Mouse (Mus musculus) liver, postnatal 0 days (tissue): ENCODE measurements around the gene Gja6.
A peak's percentile ranks its signal among the peaks of the same experiment; 100 is the strongest.

Experiments
- CTCF ChIP-seq: sonication (generic); IDR thresholded peaks from 2 replicates; pipeline ENCODE4 v1.5.1; 2016; ENCODE audit warnings: antibody characterized with exemption, low read depth
- EP300 ChIP-seq: IDR thresholded peaks from 2 replicates; pipeline ENCODE4 v1.6.1; 2016; ENCODE audit warnings: antibody characterized with exemption, low read depth, mild to moderate bottlenecking

DNA sequence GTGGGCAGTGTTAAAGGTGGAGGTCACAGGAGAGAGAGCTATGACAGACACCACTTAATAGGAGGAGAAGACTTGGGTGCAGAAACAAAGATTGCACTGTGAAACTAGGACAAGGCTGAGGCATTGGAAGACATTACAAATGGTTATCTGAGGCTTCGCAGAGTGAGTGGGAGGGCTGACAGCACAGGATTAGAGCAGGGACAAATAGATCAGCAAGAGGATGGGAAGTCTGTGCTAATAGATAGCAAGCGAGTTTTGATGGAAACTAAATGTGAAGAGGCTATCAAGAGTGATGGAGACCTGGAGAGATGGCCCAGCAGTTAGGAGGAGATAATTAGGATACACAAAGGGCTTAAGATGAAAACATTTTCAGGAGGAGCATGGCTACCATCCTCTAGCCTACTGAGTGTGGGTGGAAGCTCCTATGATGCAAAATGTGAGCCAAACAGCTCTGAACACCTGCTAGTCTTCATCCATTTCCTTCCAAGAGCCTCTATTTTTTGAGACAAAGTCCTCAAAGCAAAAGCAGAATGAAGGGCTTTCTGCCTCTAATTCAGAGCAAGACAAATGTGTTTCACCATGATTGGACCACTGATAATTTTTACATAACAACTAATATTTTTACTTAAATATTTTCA, 1.7 kb downstream of the Gja6 start:
- no peak for TF ChIP-seq CTCF
- TF ChIP-seq EP300: peak; percentile 87
